Mouse (Mus musculus) ES-E14 (cell line): ENCODE results near the gene Gsta2.

Experiments
- CHD2 ChIP-seq: IDR thresholded peaks from 2 replicates; pipeline ENCODE4 v1.6.1; 2014; ENCODE audit warnings: mild to moderate bottlenecking, low read depth, low read length, inconsistent platforms
- HCFC1 ChIP-seq: IDR thresholded peaks from 2 replicates; pipeline ENCODE4 v1.6.1; 2012; ENCODE audit warnings: low read length, inconsistent platforms, borderline replicate concordance; ENCODE audit not compliant: insufficient read depth
- MAFK ChIP-seq: IDR thresholded peaks from 2 replicates; pipeline ENCODE4 v1.6.1; 2014; ENCODE audit warnings: mild to moderate bottlenecking, low read depth, low read length, inconsistent platforms; ENCODE audit not compliant: insufficient read depth
- ZC3H11A ChIP-seq: IDR thresholded peaks from 2 replicates; pipeline ENCODE4 v1.6.1; 2012; ENCODE audit warnings: low read depth, mild to moderate bottlenecking, inconsistent platforms, low read length, borderline replicate concordance
- ZNF384 ChIP-seq: IDR thresholded peaks from 2 replicates; pipeline ENCODE4 v1.6.1; 2012; ENCODE audit warnings: low read depth, low read length, inconsistent platforms

DNA sequence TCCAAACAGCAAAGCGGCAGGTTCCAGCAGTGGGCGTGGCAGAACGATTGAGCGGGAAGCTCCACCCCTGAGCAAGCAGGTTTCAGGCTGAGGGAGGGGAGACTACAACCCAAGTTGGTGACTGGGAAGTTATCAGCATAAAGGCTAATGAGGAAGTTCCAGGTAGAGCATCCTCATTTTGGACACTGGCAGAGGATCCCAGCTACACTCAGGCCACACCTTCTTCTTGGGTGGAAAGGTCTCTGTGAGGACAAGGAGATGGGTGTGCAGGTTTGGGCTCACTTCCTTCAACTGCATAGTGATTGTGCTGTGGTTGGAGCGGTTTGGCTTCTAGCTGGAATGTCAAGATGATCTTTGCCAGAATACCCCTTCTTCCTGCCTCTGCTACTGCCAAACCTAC is 34.4 kb upstream of the Gsta2 start:
- no peak for TF ChIP-seq CHD2
- no peak for TF ChIP-seq HCFC1
- no peak for TF ChIP-seq ZC3H11A
- TF ChIP-seq MAFK: no peak
- TF ChIP-seq ZNF384: no peak
